Mouse (Mus musculus) telencephalon, adult 2 months (tissue): ENCODE measurements around the gene Nek8.
"Not testable (repeated sequence)": the region's sequence is repeated elsewhere in the genome, so short reads cannot be mapped to it uniquely, and the experiment has no call there.

ENCODE experiments used
- DNase-seq: peaks from one replicate; pipeline ENCODE4 v3.0.0-alpha.2; 2011; ENCODE audit warnings: low read depth, low spot score

Gene Nek8

DNA sequence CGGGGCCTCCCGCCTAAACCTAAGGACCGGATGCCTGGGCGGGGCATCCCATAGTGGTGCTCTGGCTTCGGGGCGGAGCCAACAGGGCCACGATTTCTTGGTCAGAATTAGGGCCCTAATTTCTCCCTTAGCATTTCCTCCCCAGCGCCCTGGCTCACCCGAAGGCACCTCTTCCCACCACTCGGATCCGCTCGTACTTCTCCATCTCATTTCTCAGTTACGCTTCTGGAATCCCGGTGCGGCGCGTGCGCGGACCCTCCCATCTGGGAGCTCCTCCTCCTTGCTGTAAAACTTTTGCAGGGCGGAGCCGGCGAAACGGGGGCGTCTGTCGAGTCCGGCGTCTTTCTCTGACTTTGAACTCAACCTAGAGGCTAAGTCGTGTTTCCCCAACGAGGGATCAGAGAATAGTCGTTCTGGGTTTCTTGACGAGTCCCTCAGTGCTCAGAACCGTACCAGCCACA, at the start of gene Nek8, which contains the start of gene Tlcd1:
TSS of gene Nek8 (minus strand) at position 274 of the 461 bp plus-strand sequence.
TSS of gene Tlcd1 (plus strand) at position 310 of the 461 bp plus-strand sequence.
- DNase-seq = no peak

DNA sequence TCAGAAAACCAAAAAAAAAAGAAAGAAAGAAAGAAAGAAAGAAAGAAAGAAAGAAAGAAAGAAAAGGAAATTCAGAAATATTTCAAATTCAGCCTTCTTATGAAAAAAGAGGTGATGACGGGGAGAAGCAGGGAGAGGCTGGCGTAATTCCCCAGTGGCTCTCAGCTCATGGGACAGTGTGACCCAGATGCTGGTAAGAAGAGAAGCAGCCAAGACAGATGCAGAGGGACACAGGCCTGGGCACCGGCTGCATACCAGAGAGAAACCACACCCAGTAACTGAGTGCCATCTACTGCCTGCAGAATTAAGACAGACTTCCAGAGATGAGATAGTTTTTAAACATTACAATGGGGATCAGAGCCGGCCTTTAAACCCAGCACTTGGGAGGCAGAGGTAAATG, 47.1 kb upstream of the Nek8 start:
- DNase-seq = no peak

DNA sequence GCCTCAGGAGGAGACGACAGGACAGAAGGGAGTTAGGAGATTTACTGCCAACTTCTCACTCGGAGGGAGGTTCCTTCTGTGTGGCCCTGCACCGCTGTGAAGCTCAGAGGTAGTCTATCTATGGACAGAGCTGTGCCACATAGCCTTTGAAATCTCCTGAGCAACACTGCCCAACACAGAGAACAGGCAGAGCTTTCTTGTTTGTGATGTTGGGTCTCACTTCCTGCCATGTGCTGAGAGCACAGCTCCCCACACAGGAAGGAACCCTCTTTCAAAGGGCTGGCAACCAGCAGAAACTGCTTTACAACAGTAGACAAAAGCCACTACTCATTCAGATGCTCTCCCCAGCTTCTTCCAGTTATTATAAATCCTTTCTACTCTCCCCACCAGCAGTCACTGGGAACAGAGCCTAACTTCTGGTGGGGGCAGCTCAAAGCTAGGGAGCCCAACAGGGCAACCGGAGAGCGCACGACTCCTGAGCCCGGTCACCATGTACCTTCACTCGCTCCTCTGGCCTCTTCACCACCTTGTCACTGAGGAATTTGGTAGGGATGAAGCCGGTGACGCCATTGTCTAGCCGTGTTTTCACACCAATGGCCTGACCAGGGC, 39.3 kb upstream of the Nek8 start:
- peak; percentile 16 for DNase-seq

DNA sequence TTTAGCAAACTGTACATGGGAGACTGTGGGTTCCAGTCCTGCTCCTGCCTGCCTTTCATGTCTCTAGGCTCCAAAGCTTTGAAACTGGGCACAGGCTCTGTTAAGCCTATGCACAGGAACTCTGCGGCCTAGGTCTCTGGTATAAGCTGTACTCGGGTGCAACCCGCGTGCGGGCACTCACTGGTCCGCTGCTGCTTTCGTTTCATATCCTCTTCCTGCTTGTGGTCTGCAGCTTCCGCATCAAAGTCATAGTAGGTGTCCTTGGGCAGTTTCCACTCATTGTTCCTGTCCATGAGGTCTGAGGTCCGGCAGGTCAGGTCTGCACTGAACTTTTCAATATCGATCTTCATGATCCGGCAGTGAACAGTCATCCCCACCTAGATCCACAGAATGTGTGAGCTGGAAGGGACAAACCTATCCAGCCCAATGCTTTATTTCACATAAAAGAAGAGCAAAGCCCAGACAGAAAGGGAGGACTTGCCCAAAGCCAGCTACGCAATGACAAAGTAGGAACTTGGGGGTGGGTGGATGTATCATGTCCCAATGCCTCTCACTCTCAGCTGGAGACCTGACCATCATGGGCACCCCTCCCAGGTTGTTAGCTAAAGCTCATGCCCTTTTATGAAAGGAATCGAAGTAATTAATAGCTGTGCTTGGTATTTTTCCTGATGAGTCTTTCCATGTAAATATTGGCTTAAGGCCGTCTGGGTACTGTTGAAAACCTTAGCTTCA, 36.8 kb upstream of the Nek8 start:
- no peak for DNase-seq

DNA sequence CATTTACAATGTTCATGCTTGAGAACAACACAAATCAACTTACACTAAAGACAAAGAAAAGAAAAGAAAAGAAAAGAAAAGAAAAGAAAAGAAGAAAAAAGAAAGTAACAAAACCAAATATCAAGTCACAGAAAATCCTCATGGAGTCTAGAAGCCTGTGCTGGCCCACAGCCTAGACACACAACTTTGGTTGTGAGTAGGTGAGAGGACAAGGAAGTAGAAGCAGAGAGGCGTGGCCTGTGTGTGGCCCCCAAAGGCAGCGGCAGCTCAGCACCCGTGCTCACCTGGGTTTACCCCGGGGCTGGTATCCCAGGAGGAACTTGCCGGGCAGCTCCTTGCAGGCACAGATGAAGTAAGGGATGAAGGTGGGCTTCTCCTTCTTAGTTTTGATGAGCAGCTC, 35.0 kb upstream of the Nek8 start:
- no peak for DNase-seq

DNA sequence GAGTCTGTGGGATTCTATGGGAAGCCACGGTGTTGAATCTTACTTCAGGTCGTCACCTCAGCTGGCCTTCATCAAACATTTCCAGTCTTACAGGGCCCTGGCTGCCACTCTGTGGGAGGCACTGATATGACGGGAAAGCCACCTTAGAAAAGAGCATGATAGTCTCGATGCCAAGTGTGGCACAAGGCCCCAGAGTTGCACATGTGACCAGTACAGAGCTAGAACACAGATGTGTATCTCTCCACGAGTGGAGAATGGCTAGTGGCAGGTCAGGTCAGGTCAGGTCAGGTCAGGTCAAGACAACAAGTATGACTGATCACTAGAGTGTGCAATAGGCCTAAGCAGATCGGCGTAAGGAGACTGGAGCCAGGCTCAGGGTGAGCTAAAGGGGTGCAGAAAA, 34.1 kb upstream of the Nek8 start:
- DNase-seq = no peak

DNA sequence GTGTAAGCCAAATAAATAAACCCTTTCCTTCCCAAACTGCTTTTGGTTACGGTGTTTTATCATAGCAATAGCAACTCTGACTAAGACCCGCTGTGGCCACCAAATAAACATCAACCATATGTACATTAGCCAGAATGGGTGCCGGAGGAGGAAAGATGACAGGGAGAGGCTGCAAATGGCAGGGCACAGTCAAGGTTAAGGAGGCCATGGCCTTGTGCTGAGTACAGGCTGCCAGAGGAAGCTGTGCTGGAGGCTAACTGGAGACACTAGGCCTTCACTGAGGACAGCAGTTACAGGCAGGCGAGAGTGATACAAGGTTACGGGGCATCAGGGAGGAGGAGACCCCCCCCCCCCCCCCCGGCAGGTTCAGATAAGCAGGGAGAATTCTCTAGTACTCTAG, 33.4 kb upstream of the Nek8 start:
- no peak for DNase-seq

DNA sequence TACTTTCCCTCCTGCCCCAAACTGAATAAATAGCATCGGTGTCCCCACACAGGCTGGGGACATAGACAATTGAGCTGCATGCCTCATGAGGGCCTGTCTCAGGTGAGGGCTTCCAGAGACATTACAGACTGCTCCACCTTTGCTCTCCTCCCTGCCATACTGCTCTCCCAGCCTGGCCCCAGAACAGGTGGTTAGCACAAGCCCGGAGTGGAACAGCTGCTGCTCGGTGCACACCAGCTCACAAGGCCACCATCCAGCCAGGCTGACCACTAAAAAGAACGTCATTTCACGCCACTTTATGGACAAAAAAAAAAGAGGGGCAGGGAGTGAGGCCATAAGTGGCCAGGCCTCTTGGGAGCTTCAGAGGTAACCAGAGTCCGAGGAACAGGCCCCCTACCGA, 30.7 kb upstream of the Nek8 start:
- no peak for DNase-seq

DNA sequence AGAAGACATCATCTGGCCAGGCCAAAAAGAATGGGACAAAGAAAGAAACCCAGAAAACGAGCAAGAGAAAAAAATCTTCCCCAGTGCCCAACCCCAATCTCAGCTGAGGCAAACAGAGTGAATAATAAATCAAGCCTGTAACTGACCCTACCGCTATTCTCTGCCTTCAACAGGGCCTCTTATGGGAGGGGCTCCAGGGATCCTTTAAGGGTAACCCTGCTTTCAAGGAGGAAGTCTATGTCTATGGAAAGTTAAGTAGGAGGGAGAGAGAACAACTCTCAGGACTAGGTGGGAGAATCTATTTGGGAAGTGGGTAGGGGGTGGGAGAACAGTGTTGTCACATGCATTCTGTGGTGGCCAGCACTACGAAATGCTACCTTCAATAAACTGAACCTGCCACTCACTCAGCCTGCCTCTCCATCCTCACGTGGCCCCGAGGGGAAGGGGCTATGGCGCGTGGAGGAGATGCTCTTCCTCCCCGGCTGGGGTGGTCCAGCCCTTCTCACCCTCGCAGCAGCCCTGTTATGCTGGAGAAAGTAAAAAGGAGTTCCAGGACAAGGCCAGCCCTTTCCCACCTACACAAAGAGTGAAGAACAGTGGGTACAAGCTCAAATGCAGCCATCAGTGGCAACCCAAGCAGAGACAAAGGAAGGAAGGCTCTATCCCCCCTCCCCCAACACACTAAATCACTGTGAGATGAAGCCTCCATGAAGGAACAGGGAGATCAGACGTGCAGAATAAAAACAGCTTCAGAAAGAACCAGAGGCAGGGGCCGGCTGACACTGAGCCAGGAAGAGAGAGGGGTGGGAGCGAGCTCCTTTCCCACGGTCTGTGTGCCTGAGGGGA, 29.1 kb upstream of the Nek8 start:
- no peak for DNase-seq

DNA sequence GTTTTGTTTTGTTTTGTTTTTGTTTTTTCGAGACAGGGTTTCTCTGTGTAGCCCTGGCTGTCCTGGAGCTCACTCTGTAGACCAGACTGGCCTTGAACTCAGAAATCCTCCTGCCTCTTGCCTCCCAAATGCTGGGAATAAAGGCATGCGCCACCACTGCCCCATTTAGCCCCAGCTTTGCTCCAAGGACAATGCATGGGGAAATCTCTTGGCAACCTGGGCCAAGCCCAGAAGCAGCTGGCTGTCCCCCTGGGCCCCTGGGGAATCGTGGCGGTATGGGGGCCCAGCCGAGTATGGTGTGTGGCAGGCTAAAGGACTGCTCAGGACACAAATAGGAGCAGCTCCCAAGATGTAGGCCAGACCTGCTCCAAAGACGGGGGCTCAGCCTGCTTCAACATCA, 27.8 kb upstream of the Nek8 start:
- DNase-seq = no peak

DNA sequence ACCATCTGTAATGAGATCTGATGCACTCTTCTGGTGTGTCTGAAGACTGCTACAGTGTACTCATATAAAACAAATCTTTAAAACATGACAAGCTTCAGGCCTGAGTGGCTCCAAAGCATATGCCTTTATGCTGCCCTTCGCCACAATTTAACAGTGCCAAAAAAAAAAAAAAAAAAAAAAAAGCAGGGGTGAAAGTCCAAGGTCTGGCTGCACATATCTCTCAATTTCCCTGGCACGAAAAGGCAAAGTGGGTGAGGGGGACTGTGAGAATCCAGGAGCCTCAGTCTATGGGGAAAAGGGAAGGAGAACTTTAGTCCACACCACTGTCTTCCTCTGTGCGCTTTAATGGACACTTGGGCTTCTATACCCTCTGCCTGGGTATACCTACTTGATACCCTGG, 25.9 kb upstream of the Nek8 start:
- no peak for DNase-seq

DNA sequence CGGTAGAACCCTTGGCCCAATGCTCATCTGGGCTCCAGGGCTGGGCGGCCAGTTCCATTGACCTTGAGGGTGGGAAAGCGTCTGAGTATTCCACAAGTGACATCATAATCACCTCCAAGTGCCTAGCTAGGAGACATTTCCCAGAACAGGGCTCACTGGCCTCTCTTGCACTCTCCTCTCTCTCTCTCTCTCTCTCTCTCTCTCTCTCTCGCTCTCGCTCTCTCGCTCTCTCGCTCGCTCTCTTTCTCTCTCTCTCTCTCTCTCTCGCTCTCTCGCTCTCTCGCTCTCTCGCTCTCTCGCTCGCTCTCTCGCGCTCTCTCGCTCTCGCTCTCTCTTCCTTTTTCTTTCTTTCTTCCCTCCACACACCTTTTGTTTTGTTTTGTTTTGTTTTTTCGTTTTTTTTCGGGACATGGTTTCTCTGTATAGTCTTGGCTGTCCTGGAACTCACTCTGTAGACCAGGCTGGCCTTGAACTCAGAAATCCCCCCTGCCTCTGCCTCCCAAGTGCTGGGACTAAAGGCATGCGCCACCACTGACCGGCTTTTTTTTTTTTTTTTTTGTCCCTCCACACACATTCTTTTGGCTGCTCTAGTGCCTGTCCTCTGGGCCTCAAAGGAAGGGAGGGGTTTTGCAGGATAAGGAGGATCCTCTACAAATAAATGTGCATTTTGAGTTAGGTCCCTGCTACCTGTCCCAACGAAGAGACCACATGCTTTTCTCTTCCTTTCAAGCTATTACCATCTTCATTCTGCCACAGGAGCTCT, 18.8 kb upstream of the Nek8 start:
- no peak for DNase-seq

DNA sequence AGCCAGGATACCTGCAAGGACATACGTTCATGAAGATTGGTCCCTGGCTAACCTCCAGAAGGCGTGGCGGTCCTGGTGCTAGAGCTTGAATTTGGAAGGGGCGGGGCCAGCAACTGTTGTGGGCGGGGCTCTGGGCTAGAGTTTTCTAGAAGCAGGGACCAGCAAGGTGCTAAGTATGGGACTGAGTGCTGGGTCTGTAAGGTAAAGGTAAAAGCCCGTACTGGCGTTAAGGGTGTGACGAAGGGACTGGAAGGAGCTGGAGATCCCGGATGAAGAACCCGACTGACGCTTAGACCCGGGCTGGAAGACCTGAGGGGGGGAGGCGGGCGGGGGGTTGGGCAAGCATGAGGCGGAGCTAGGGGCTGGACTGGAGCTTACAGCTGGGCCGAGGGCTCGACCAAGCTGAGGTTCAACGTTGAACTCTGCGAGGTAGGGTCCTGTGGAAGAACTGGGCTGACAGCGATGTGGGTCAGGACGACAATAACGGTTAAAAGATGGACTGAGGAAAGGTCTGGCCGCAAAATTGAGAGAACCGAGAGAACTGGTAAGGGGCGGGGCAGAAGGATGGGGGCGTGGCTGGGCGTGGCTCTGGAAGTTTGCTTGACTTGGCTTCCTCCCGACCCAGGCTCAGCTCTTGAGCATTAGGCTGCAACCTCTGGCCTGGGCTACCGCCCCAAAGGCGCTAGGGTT, 18.1 kb upstream of the Nek8 start:
- no peak for DNase-seq

DNA sequence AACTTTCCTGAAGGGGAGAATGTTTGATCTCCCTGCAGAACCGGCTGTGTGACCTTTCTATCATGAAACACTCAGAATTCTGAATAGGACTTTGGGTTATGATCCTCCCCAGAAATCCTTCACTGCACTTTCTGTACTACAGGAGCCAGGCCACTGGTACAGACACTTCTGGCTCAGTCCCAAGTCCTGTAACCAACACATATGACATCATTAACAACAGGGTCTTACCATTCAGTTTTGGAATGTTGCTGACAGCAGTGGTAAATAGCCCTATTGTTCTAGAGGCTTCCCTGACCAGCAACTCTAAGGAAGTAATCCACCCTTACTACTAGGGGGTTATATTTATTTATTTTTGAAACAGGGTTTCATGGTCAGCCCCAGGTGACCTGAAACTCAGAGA, 16.6 kb upstream of the Nek8 start, which contains the start of gene Proca1:
TSS of gene Proca1 (plus strand) at position 280 of the 400 bp plus-strand sequence.
- DNase-seq = no peak

DNA sequence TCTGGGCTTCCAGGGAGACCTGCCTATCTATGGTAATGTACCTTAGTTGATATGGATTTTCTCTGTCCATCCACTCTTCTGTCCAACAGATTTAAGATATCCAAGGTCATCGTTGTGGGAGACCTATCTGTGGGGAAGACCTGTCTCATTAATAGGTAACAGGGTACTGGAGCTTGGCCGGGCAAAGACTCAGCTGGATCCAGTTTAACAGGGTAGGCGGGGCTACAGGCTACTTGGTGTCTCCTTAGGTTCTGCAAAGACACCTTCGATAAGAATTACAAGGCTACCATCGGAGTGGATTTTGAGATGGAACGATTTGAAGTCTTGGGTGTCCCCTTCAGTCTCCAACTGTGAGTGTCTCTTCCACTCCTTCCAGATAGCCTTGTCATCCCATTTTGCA, 13.6 kb upstream of the Nek8 start:
- DNase-seq = no peak

DNA sequence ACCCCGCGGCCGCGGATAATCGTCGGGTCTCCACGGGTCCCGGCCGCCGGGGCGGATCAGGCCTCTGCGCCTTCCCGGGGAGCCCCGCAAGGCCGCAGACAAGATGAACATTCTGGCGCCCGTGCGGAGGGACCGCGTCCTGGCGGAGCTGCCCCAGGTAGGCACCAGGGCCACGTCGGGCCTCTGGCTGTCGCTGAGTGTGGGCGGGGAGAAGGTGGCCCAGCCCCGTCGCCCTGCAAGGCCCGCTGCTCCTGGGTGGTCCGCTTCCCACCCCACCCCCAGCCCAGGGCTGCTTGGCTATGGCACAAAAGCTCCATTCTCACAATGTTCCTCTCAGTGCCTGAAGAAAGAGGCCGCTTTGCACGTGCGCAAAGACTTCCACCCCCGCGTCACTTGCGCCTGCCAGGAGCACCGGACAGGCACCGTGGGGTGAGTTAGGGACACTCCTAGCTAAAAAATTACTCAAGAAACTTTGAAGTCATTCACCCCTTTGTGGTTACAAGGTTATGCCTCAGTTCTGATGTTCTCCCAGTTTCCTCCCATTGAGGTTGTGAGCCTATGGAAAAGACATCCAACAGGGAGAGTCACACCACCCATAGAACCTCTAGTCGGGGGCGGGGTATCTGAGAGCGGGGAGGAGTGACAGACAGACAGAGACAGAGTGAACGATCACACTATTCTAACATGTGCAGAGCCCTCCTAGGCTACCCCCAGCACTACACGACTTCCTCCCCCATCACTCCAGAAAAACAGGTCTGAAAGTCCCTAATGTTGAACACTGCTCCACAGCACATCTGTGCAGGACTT, 13.0 kb upstream of the Nek8 start:
- DNase-seq = no peak

DNA sequence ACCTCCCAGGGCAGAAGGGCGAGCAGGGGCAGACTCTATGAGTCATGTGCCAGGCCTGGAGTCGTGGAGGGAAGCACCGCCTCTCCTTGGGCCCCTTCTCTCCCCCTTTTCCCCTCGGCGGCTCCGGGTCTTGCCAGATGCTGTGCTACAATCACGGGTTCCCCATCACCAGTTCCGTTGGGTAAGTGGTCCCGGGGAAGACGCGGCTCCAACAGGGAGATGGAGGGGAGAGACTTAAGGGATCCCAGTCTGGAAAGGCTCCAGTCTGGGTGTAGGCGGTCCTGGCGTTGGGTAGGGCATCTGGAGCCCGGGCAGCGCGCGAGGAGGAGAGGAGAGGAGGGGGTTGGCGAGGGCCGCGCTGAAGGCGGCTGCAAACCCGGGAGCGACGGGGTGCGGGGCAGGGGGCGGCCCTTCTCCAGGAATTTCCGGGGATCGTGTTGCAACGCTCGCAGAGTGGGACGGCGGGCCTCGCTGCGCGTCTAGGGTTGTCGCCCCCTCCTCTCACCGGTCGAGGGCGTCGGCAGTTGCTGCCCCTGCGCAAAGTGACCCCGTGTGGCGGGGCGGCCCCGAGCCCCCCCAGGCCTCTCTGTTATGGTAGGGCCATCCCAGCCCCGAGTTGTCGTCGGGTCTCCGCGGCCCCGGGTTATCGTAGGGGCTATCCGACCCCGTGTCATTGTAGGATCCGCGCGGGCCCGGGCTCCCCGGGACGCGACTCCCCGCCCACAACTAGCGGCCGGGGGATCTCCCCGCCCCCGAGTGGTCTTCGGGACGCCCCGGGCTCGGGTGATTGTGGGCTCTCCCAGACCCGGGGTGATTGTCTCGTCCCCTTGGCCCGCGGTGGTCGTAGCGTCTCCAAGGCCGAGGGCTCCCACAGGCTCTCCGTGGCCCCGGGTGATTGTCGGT, 12.1 kb upstream of the Nek8 start, which contains the start of gene Rab34:
TSS of gene Rab34 (plus strand) at position 100 of the 903 bp plus-strand sequence.
- no peak for DNase-seq

DNA sequence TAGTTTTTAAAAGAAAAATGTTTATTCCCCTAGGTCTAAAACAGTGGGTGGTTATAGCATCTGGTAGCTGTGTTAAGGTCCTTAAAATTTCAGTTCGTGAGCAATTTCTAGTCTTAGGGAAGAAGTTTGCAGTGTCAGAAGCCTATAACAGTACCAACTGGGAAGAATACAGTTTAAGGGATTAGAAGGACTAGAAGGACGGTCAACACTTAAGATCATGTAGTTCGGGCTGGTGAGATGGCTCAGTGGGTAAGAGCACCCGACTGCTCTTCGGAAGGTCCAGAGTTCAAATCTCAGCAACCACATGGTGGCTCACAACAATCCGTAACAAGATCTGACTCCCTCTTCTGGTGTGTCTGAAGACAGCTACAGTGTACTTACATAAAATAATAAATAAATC, 8.2 kb upstream of the Nek8 start:
- not testable (repeated sequence) for DNase-seq
